In genomic region chr7:134823891-134824290, GRCm38 (mm10) we compare ENCODE assay signal across 25 mouse cellular contexts.
DNase-seq lines count a peak whose midpoint lies in the region; ATAC-seq and TF ChIP-seq lines count a peak whose summit lies in the region.
"Had no signal": no experiment of that assay in that cellular context is flagged by ENCODE, and none has a peak within 500 bp of the region (broad histone marks: within the 10 kb centered on the region; RNA-seq: fewer than 3 reads in every experiment).

No protein-coding gene starts in this region.

- no peak for TF ChIP-seq CTCF in forebrain, postnatal 0 days (IDR thresholded peaks at IDR 0.05; ENCODE audit: low read depth)
- TF ChIP-seq CTCF in midbrain, postnatal 0 days (IDR thresholded peaks at IDR 0.05), result no peak

- no peak overlapping the region for H3K4me2 ChIP-seq in forebrain, postnatal 0 days (ENCODE audit: low read depth)
- no peak overlapping the region for H3K4me2 ChIP-seq in forebrain, embryonic 15.5 days (replicated peaks)
- H3K4me2 ChIP-seq in midbrain, postnatal 0 days (ENCODE audit: low read depth, low read length, poor library complexity, severe bottlenecking), result no peak overlapping the region
- H3K4me2 ChIP-seq in midbrain, embryonic 11.5 days, result no peak overlapping the region
- H3K4me2 ChIP-seq: forebrain, embryonic 12.5 days; heart, embryonic 11.5 days; limb, embryonic 13.5 days; liver, embryonic 12.5 days had no signal

- peak; percentile 22 for DNase-seq in forebrain, postnatal 0 days
- DNase-seq in kidney, adult 9 months, result peak; percentile 20
- DNase-seq in kidney, adult 18-20 months, result no peak
- peak; percentile 42 for DNase-seq in midbrain, postnatal 0 days (ENCODE audit: low spot score)
- no peak for DNase-seq in midbrain, embryonic 11.5 days (ENCODE audit: low spot score, missing footprints)
- peak; percentile 5 for DNase-seq in adipocyte (ENCODE audit: low spot score)
- DNase-seq in lung, postnatal 25 days (ENCODE audit: low spot score), result no peak
- DNase-seq: adrenal gland, postnatal 10 days; B cell, adult 2 months; cerebellum, adult 8-10 months; layer of hippocampus, postnatal 36 days; lung, adult 18-20 months; lung, postnatal 36 days; right cerebral cortex, postnatal 14 days had no signal

- ATAC-seq in forebrain, postnatal 0 days, result no peak
- ATAC-seq in forebrain, embryonic 15.5 days (replicated peaks), result no peak
- ATAC-seq in midbrain, postnatal 0 days (ENCODE audit: low FRiP score), result no peak
- no peak for ATAC-seq in midbrain, embryonic 11.5 days (ENCODE audit: low FRiP score)
- ATAC-seq: activated CD4-positive, CD25-positive, alpha-beta regulatory T cell, adult 4 months; liver, embryonic 12.5 days; midbrain, embryonic 16.5 days had no signal

- H3K4me3 ChIP-seq in forebrain, postnatal 0 days (ENCODE audit: low read depth, low read length), result no peak overlapping the region
- no peak overlapping the region for H3K4me3 ChIP-seq in forebrain, embryonic 15.5 days
- no peak overlapping the region for H3K4me3 ChIP-seq in midbrain, postnatal 0 days (ENCODE audit: low read depth, low read length)
- H3K4me3 ChIP-seq in midbrain, embryonic 11.5 days (ENCODE audit: low read depth, low read length), result no peak overlapping the region
- H3K4me3 ChIP-seq: forebrain, embryonic 12.5 days; limb, embryonic 13.5 days; liver, embryonic 12.5 days; megakaryocyte, embryonic 14.5 days had no signal

- H3K4me1 ChIP-seq in forebrain, postnatal 0 days (ENCODE audit: insufficient read depth), result 0 out of 2 replicates have a peak, but pooled peaks cover 12% of the 10 kb centered on the region
- peaks cover 19% of the 10 kb centered on the region for H3K4me1 ChIP-seq in forebrain, embryonic 15.5 days
- H3K4me1 ChIP-seq in midbrain, postnatal 0 days (ENCODE audit: insufficient read depth, low read length), result no peaks in the 10 kb centered on the region
- H3K4me1 ChIP-seq in midbrain, embryonic 11.5 days (ENCODE audit: control insufficient read depth, insufficient read depth, low read length), result no peaks in the 10 kb centered on the region
- H3K4me1 ChIP-seq: liver, embryonic 12.5 days had no signal

- H3K9ac ChIP-seq in forebrain, postnatal 0 days, result no peak overlapping the region
- no peak overlapping the region for H3K9ac ChIP-seq in forebrain, embryonic 15.5 days (replicated peaks)
- no peak overlapping the region for H3K9ac ChIP-seq in midbrain, postnatal 0 days (replicated peaks; ENCODE audit: low read length, poor library complexity, severe bottlenecking)
- no peak overlapping the region for H3K9ac ChIP-seq in midbrain, embryonic 11.5 days (ENCODE audit: low read length)
- H3K9ac ChIP-seq: forebrain, embryonic 12.5 days; limb, embryonic 13.5 days; liver, embryonic 12.5 days had no signal

- no peaks in the 10 kb centered on the region for H3K9me3 ChIP-seq in forebrain, postnatal 0 days (ENCODE audit: low read length)
- no peaks in the 10 kb centered on the region for H3K9me3 ChIP-seq in forebrain, embryonic 15.5 days
- no peaks in the 10 kb centered on the region for H3K9me3 ChIP-seq in midbrain, postnatal 0 days (ENCODE audit: low read length)
- no peaks in the 10 kb centered on the region for H3K9me3 ChIP-seq in midbrain, embryonic 11.5 days (ENCODE audit: control insufficient read depth, low read length)
- H3K9me3 ChIP-seq: forebrain, embryonic 12.5 days; limb, embryonic 13.5 days; liver, embryonic 12.5 days; megakaryocyte, embryonic 14.5 days had no signal

- 39% methylated on average over 4 of the region's 4 CpGs for WGBS in forebrain, postnatal 0 days
- 36% methylated on average over 4 of the region's 4 CpGs for WGBS in forebrain, embryonic 15.5 days
- WGBS in midbrain, postnatal 0 days, result 59% methylated on average over 4 of the region's 4 CpGs
- 82% methylated on average over 4 of the region's 4 CpGs for WGBS in midbrain, embryonic 11.5 days

- H3K27me3 ChIP-seq in forebrain, postnatal 0 days (ENCODE audit: insufficient read depth, low read length), result no peaks in the 10 kb centered on the region
- H3K27me3 ChIP-seq in forebrain, embryonic 15.5 days, result no peaks in the 10 kb centered on the region
- H3K27me3 ChIP-seq in midbrain, postnatal 0 days (ENCODE audit: insufficient read depth, low read length), result no peaks in the 10 kb centered on the region
- no peaks in the 10 kb centered on the region for H3K27me3 ChIP-seq in midbrain, embryonic 11.5 days (ENCODE audit: control insufficient read depth, insufficient read depth, low read length)
- H3K27me3 ChIP-seq: CH12.LX; forebrain, embryonic 12.5 days; limb, embryonic 13.5 days; liver, embryonic 12.5 days; megakaryocyte, embryonic 14.5 days had no signal

- H3K36me3 ChIP-seq in forebrain, postnatal 0 days (ENCODE audit: insufficient read depth), result no peaks in the 10 kb centered on the region
- H3K36me3 ChIP-seq in forebrain, embryonic 15.5 days, result no peaks in the 10 kb centered on the region
- no peaks in the 10 kb centered on the region for H3K36me3 ChIP-seq in midbrain, postnatal 0 days (ENCODE audit: insufficient read depth, low read length)
- no peaks in the 10 kb centered on the region for H3K36me3 ChIP-seq in midbrain, embryonic 11.5 days (ENCODE audit: control insufficient read depth, insufficient read depth, low read length)
- H3K36me3 ChIP-seq: forebrain, embryonic 12.5 days; G1E; liver, embryonic 12.5 days had no signal

- no peak overlapping the region for H3K27ac ChIP-seq in forebrain, postnatal 0 days (ENCODE audit: low read depth, low read length)
- no peak overlapping the region for H3K27ac ChIP-seq in forebrain, embryonic 15.5 days (replicated peaks)
- no peak overlapping the region for H3K27ac ChIP-seq in midbrain, postnatal 0 days (ENCODE audit: low read depth, low read length)
- H3K27ac ChIP-seq in midbrain, embryonic 11.5 days (ENCODE audit: low read depth, low read length), result no peak overlapping the region
- H3K27ac ChIP-seq: forebrain, embryonic 12.5 days; limb, embryonic 13.5 days; liver, embryonic 12.5 days; stomach, postnatal 0 days had no signal

Comparison
In these comparisons a context has a peak if more than half of its experiments do, and no peak if none do; other contexts are left out.
1. DNase-seq: peak in forebrain, postnatal 0 days (single experiment), kidney, adult 9 months (single experiment), midbrain, postnatal 0 days (single experiment) and adipocyte (single experiment); none in kidney, adult 18-20 months (single experiment), midbrain, embryonic 11.5 days (single experiment) and lung, postnatal 25 days (single experiment).